Mouse (Mus musculus): ENCODE measurements around the gene Nmrk2.

GRCm38 (mm10) chr10:81162318-81162652 lies 39.6 kb downstream of the Nmrk2 start:
- TF ChIP-seq CTCF (conservative IDR thresholded peaks at IDR 0.05; ENCODE audit: low read length) (no peak), POU5F1 (IDR thresholded peaks at IDR 0.05; ENCODE audit: borderline replicate concordance, low read length) (no peak), NANOG (IDR thresholded peaks at IDR 0.05; ENCODE audit: borderline replicate concordance, low read length) (no peak)

Data from E14TG2a.4 (cell line).